Mouse (Mus musculus) cortical plate, adult 2 months (tissue): Measurements from ENCODE around the gene Anks1b. TPM values are rescaled to one million over a fixed set of nuclear protein-coding genes. Genes with fewer than 3 reads are reported as not detected.

Source experiments
- H3K27ac ChIP-seq: fragments of 200-500 bp; 2 replicates; pipeline ENCODE4 v1.5.1; 2012; ENCODE audit warnings: low read length, control low read depth, inconsistent platforms; ENCODE audit not compliant: insufficient read depth
- H3K4me1 ChIP-seq: fragments of 200-500 bp; 2 replicates; pipeline ENCODE4 v1.6.1; 2011; ENCODE audit warnings: low read length; ENCODE audit not compliant: control insufficient read depth, insufficient read depth
- H3K4me3 ChIP-seq: fragments of 200-500 bp; 2 replicates; pipeline ENCODE4 v1.5.1; 2011; ENCODE audit warnings: mild to moderate bottlenecking, low read length, control low read depth; ENCODE audit not compliant: insufficient read depth
- CTCF ChIP-seq: fragments of 200-500 bp; IDR thresholded peaks from 2 replicates; pipeline ENCODE4 v1.5.1; 2011; ENCODE audit warnings: mild to moderate bottlenecking, control low read depth, low read length; ENCODE audit not compliant: insufficient read depth; ENCODE audit errors: extremely low read depth
- POLR2A ChIP-seq: fragments of 200-500 bp; IDR thresholded peaks from 2 replicates; pipeline ENCODE4 v1.6.1; 2011; ENCODE audit warnings: mild to moderate bottlenecking, low read length, control low read depth; ENCODE audit not compliant: insufficient read depth; ENCODE audit errors: extremely low read depth
- polyA plus RNA-seq: library from polyadenylated mRNA; depleted of rRNA; stranded (reverse); fragments of >200 nt; gene quantifications from 2 replicates; pipeline ENCODE4 v1.2.3, GENCODE M21; 2012

The Anks1b gene
- polyA plus RNA-seq, 1 experiment = 238 TPM

DNA sequence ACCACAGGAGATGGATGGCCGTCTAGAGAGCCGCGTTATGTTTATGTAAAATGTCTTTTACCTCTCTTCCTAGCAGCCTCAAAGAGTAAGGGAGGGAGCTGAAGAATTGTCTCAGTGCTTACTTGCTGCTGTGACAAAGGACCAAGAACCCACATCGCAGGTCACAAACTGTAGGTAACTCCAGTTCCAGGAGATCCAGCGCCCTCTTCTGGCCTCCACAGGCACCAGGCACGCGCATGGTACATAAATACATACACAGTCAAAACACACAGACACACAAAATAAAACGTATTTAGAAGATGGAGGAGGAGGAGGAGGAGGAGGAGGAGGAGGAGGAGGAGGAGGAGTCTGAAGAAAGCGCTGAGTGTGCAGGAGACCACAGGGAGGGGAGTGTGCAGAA is 845.4 kb downstream of the Anks1b start:
- H3K4me1 ChIP-seq = peaks cover 26% of the 10 kb centered on the region
- TF ChIP-seq POLR2A (no peak), CTCF (no peak)
- no peak overlapping the region for H3K27ac ChIP-seq
- H3K4me3 ChIP-seq = no peak overlapping the region

DNA sequence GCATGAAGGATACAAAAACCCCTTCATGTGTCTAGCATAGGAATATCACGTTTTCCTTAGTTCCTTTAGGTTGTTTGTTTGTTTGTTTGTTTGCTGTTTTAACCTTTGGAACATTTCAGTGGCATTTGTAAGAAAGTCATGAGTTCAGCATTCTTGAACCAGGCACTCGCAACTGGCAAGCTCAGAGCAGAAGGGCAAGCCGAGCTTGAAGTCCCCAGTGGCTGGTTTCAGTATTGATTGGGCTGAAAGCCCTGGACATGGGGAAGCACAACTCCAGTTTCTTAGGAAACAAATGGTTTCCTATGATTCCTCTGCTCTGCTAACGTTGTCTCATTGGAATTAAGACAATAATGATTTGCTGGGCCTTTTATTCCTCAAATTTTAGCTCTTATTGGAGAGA is 846.7 kb downstream of the Anks1b start:
- peaks cover 28% of the 10 kb centered on the region for H3K4me1 ChIP-seq
- no peak overlapping the region for H3K4me3 ChIP-seq
- 0 out of 2 replicates have a peak overlapping the region, but pooled peaks have one; percentile 12 for H3K27ac ChIP-seq
- TF ChIP-seq CTCF (no peak), POLR2A (no peak)

DNA sequence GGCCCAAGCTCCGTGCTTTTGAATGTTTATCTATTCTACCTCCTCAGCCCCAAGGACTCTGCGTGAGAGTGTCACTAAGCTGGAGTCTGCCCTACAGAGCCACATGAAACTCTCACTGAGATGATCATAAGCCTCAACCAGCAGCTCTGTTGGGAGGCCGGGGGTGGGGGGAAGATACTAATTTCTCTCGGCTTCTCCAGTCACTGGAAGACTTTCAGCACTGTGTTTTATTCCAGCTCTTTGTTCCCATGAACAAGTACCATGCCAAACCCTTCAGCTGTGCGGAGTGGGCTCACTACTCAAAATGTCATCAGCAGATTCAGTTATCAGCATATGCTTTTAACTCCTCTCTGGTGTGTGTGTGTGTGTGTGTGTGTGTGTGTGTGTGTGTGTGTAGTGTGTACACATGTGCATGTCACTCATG is 849.8 kb downstream of the Anks1b start:
- Histone ChIP-seq H3K27ac (peak overlapping the region; percentile 87), H3K4me1 (peaks cover 20% of the 10 kb centered on the region), H3K4me3 (no peak overlapping the region)
- no peak for TF ChIP-seq POLR2A
- TF ChIP-seq CTCF = no peak

DNA sequence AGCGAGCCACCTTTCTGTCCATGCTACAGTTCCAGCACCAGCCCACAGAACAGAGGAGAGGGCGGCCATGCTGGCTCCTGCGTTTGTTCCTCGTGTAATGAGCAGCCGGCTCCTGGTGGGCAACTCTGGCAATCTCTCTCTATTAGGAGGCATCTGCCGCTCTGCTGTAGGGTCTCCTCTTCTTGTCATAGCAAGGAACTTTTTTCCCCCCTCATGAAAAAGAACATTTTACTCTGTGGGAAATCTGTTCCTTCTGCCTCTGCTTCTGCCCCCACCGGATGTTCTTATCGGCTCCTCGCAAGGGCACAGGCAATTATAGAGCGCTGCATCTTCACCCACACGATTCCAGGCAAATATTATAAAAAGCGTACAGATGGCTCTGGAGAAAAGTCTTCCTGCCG is 850.6 kb downstream of the Anks1b start:
- Histone ChIP-seq H3K4me1 (peaks cover 19% of the 10 kb centered on the region), H3K27ac (peak overlapping the region; percentile 87), H3K4me3 (no peak overlapping the region)
- TF ChIP-seq CTCF (no peak), POLR2A (no peak)

DNA sequence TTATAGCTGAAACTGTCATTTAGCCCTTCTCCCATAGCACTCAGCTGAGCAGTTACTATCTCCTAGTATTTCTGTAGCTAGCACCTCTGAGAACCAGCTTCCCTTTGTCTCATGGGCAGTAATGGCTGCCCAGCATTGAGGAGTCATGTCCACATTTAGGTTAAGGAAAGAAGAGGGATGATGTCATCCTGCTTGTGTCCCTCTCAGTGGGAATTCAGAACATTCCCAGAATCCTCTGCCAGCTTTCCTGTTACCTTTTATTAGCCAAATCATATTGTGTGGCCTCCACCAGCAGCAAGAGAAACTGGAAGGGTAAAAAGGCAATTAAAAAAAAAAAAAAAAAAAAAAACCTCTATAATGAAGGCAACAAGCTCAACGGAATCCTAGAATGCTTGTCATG is 851.6 kb downstream of the Anks1b start:
- no peak overlapping the region for H3K4me3 ChIP-seq
- peak overlapping the region; percentile 67; the same call in 1 of the 2 replicates for H3K27ac ChIP-seq
- no peak for TF ChIP-seq CTCF
- no peak for TF ChIP-seq POLR2A
- H3K4me1 ChIP-seq = peaks cover 19% of the 10 kb centered on the region

DNA sequence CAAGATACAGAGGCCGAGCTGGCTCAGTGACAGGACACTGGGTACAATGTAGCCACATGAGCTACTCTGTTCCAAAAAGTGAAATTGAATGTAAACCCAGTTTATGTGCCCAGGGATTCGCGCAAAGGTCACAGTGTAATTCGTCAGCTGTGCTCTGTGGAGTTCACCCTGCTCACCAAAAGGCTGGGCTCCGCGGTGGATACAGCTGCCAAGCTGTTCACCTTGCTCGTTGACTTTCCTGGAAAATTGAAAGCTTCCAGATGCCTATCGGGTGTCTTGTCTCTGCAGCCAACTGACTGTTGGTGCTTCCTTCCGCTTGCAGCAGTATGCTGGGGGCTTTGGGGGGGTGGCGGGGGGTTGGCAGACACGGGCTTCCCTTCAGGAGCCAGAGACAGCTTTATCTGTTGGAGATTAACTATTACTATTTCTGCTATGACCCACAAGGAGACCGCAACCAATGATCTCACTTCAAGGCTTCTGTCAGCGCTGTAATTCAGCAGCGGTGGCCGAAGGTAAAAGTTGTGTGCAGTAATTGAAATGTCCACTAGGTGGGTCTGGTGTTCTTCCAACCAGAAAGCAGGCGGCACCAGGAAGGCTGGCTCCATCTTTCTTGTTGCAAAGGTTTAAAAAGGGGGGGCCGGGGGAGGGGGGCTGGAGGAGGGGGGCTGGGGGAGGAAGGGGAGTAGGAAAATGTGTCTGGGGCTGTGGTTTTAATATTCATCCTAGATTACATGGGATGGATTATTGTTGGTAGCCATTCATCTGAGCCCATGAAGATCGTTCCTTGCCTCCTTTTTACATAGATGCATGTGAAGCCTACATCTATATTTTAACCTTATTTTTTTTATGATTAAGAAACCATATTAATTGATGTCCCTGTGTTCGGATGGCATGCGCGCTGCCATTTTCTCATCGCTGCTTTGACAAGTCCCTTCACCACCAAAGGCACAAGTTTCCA is 855.4 kb downstream of the Anks1b start:
- peaks cover 6% of the 10 kb centered on the region for H3K4me1 ChIP-seq
- TF ChIP-seq POLR2A = no peak
- TF ChIP-seq CTCF = peak; percentile 75
- 0 out of 2 replicates have a peak overlapping the region, but pooled peaks have one; percentile 5 for H3K4me3 ChIP-seq
- H3K27ac ChIP-seq = no peak overlapping the region

DNA sequence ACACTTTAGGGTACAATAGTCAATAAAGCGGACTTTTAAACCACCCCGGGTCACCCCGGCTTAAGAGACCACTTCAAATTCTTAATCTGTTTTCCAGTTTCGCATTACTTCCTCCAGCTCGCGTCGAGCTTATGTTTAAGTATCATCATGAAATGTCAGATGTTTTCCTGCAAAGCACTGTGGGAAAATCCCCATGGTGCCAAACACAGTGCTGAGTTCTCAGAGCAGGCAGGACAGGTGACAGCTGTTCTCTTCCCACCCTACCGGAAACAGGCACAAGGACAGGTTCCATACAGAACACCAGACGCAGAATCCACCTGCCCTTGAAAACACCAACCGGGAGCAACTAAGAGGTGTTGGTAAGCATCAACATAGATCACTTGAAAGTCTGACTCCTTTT is 856.2 kb downstream of the Anks1b start:
- peaks cover 4% of the 10 kb centered on the region for H3K4me1 ChIP-seq
- TF ChIP-seq CTCF = no peak
- TF ChIP-seq POLR2A = no peak
- no peak overlapping the region for H3K4me3 ChIP-seq
- no peak overlapping the region for H3K27ac ChIP-seq

DNA sequence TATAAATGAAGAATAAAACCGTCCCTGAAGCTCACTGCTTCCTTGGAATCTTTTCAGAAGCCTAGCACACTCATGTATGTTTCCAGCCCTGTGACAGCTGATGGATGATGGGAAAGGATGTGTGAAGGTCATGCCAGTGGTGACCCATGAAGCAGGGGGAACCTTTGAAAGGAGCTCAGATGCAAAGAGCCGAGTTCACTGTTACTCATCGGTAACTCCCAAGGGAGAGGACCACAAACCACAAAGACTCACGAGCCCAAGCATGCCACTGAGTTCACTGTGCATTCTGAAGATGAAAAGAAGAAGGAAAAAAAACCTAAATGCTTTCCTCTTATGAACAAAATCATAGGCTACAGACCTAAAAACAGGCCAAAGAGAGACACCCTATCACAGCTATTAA is 859.5 kb downstream of the Anks1b start:
- H3K4me3 ChIP-seq = no peak overlapping the region
- peaks cover 4% of the 10 kb centered on the region for H3K4me1 ChIP-seq
- no peak for TF ChIP-seq CTCF
- no peak for TF ChIP-seq POLR2A
- no peak overlapping the region for H3K27ac ChIP-seq

DNA sequence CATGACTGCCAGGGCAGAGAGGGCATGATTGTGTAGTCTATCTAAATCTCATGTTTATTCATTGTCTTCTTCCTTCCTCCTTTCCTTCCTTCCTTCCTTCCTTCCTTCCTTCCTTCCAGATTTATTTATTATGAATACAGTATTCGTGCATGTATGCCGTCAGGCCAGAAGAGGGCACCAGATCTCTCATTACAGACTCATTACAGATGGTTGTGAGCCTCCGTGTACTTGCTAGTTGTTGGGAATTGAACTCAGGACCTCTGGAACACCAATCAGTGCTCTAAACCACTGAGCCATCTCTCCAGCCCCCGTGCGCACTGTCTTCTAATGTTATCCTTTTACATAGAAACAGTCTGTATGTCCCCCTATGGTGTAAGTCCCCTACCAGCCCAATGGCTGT is 860.3 kb downstream of the Anks1b start:
- TF ChIP-seq POLR2A = no peak
- TF ChIP-seq CTCF = peak; percentile 50
- no peak overlapping the region for H3K4me3 ChIP-seq
- H3K27ac ChIP-seq = no peak overlapping the region
- H3K4me1 ChIP-seq = peaks cover 4% of the 10 kb centered on the region

DNA sequence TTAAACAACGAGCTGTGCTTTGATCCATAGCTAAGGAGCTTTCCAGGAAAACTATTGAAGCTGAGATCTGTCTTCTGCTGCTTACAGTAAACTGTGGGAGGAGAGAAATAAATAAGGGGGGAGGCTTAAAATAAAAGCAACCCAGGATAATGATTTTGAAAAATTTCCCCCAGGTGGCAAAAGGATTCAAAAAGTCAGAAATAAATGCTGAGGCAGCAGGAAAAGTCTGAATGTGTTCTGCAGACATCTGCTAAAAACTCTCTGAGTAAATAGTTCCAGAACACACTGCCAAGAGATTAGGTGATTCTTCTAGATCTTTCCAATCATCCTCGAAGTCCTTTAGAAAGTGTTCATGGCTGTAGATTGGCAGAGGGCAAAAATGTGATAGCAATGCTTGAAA is 865.2 kb downstream of the Anks1b start:
- TF ChIP-seq POLR2A (no peak), CTCF (no peak)
- Histone ChIP-seq H3K4me3 (no peak overlapping the region), H3K27ac (no peak overlapping the region), H3K4me1 (peaks cover 3% of the 10 kb centered on the region; the same call in 1 of the 2 replicates)

DNA sequence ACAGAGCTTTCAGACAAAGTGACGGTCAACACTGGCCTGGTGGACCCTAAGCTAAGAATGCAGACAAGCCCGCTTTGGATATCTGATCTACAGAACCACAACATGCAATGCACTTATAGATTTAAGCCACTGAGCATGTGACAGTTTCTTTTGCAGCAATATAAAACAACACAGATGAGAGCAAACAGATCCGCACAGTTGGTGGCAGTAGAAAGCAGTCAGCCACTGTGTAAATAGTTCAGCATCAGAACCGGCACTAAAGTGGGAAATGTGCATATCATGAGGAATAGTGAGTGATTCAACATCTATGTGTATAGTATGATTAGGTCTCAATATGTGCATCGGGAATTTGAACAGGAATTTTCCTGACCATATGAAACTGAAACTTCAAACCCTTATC is 867.6 kb downstream of the Anks1b start:
- Histone ChIP-seq H3K4me1 (peaks cover 3% of the 10 kb centered on the region; the same call in 1 of the 2 replicates), H3K4me3 (no peak overlapping the region), H3K27ac (no peak overlapping the region)
- 0 out of 2 replicates have a peak, but pooled peaks have one; percentile 18 for TF ChIP-seq CTCF
- TF ChIP-seq POLR2A = no peak
